Mouse (Mus musculus) stomach, postnatal 0 days (tissue): ENCODE data around the gene Aph1a.

Source experiments
- CTCF ChIP-seq: IDR thresholded peaks from 2 replicates; pipeline ENCODE4 v1.5.1; 2016; ENCODE audit warnings: antibody characterized with exemption, low read depth, mild to moderate bottlenecking, moderate library complexity
- EP300 ChIP-seq: optimal IDR thresholded peaks from 2 replicates; pipeline ENCODE3; 2016; ENCODE audit warnings: antibody characterized with exemption

GRCm38 (mm10) chr3:95850611-95851010 is 43.2 kb upstream of the Aph1a start:
- no peak for TF ChIP-seq CTCF
- no peak for TF ChIP-seq EP300
